Mouse (Mus musculus): ENCODE results near the gene Scimp. TPM values are rescaled to one million over a fixed set of nuclear protein-coding genes. Genes with fewer than 3 reads are reported as not detected.
"Not testable (repeated sequence)": the region's sequence is repeated elsewhere in the genome, so short reads cannot be mapped to it uniquely, and the experiment has no call there.

The Scimp gene
- polyA plus RNA-seq, 1 experiment from 2014 or later = not detected

DNA sequence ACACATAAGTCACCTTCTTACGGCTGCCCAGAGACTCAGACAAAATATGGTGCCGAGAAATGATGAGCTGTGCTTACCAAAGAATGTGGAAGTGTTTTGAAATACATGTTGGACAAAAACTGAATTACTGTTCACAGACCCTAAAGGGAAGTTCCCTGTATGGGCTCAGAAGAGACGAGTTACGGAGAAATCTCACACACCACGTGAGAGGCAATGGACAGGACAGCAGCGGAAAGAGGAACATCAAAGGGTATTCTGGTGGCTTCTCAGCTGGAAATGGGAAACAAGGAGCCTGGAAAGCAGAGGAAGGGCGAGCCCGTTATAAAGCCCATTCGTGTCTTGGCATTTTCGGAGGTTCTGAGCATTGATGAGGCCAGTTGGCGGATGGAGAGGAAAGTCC, 25.3 kb downstream of the Scimp start:
- H3K9ac ChIP-seq = no peak overlapping the region
- H3K36me3 ChIP-seq = no peaks in the 10 kb centered on the region
- no peaks in the 10 kb centered on the region for H3K27me3 ChIP-seq
- H3K9me3 ChIP-seq = no peaks in the 10 kb centered on the region
- H3K4me2 ChIP-seq = no peak overlapping the region
- H3K27ac ChIP-seq (replicated peaks) = no peak overlapping the region
- no peak for ATAC-seq (ENCODE audit: low read depth)
- H3K4me1 ChIP-seq (replicated peaks) = no peaks in the 10 kb centered on the region
- no peak overlapping the region for H3K4me3 ChIP-seq
- 66% methylated on average over 11 of the region's 11 CpGs for WGBS

DNA sequence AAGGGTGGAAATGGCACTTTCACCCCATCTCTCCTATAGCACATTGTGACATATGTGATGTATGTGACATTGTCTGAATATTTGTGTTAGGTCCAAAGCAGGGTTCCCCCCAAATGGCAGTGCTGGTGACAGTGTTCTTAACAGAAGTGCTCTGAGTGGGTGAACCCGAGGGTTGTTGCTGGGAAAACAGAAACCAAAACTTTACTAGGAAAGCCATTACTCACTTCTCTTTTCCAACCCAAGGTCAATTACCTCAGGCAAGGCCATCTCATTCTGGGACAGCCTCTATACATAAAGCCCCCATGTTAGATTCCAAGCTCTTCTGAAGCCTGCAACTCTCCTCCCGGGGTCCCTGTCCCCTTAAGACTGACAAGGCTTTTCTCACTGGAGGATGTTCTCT, 26.5 kb downstream of the Scimp start:
- no peak overlapping the region for H3K9ac ChIP-seq
- H3K9me3 ChIP-seq = no peaks in the 10 kb centered on the region
- H3K4me1 ChIP-seq (replicated peaks) = no peaks in the 10 kb centered on the region
- H3K36me3 ChIP-seq = no peaks in the 10 kb centered on the region
- no peak overlapping the region for H3K4me2 ChIP-seq
- H3K4me3 ChIP-seq = no peak overlapping the region
- H3K27me3 ChIP-seq = no peaks in the 10 kb centered on the region
- H3K27ac ChIP-seq (replicated peaks) = no peak overlapping the region
- WGBS = 77% methylated on average over 2 of the region's 2 CpGs
- no peak for ATAC-seq (ENCODE audit: low read depth)

DNA sequence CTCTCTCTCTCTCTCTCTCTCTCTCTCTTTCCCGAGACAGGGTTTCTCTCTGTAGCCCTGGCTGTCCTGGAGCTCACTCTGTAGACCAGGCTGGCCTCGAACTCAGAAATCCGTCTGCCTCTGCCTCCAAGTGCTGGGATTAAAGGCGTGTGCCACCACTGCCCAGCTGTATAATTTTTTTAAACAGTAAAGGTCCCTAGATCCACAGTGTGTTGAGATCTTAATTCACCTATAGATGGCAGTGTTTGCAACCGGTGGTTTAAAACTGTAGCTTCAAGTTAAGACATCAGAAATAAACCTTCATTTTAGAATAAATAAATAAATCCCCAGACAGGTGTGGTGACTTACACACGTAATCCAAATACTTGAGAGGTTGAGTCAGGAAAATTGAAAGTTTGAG, 34.3 kb downstream of the Scimp start:
- H3K27me3 ChIP-seq; H3K4me3 ChIP-seq; H3K9me3 ChIP-seq; H3K4me2 ChIP-seq; H3K4me1 ChIP-seq (replicated peaks); H3K27ac ChIP-seq (replicated peaks); H3K9ac ChIP-seq; ATAC-seq (ENCODE audit: low read depth): not testable (repeated sequence)
- peaks cover 20% of the 10 kb centered on the region for H3K36me3 ChIP-seq
- WGBS = 27% methylated on average over 5 of the region's 6 CpGs

DNA sequence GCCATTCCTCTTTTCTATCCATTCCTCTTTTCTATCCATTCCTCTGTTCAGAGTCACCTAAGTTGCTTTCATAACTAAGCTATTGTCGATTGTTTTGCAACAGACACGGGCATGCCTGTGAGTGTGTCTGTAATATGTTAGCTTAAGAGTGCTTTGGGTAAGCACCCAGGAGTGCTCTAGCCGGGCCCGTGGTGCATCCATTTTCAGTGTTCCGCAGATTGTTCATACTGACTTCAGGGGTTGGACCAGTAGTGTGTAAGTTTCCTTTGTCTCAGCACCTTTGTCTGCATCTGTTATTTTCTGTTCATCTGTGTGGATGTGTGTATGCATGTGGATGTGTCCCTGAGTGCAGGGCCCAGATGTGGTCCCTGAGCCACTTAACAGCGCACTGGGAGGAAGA, 34.8 kb downstream of the Scimp start:
- H3K4me2 ChIP-seq = no peak overlapping the region
- peaks cover 5% of the 10 kb centered on the region for H3K4me1 ChIP-seq (replicated peaks)
- no peaks in the 10 kb centered on the region for H3K27me3 ChIP-seq
- no peak overlapping the region for H3K27ac ChIP-seq (replicated peaks)
- peaks cover 23% of the 10 kb centered on the region for H3K36me3 ChIP-seq
- 80% methylated on average over 6 of the region's 6 CpGs for WGBS
- H3K9ac ChIP-seq = no peak overlapping the region
- H3K4me3 ChIP-seq = no peak overlapping the region
- H3K9me3 ChIP-seq = no peaks in the 10 kb centered on the region
- 0 out of 2 replicates have a peak, but pooled peaks have one; percentile 63 for ATAC-seq (ENCODE audit: low read depth)

DNA sequence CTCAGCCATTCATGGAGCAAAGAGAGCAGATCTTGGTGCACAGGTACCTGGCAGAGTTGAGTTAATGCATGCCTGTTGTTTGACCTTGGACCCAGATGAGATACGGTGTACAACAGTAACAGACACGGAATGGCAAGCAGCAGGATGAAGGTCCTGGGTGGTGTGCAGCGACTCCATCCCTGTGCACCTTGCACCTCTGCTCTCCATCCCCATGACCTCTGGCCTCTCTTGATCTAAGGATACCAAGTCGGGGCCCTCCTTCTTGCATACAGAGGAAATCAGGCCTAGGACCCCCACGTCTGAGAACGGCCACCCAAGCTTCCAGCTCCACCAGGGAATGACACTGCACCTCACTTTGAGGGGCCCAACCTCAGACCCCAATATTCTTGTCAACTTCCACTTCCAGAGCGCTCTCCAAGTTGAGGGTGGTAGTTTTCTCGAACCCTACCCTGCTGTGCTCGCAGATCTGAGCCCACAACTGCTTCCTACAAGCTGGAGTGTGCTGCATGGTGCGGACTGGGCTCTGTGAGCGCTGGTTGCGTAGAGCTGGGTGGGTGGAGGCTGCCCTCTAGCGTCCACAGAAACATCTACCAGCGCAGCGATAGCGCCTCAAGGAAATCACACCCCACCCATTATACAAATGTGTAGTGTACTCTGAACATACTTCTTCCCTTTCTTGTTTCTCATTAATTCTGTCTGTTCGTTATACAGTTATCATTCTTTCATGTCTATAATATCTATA, 35.4 kb downstream of the Scimp start:
- peaks cover 29% of the 10 kb centered on the region for H3K36me3 ChIP-seq
- no peaks in the 10 kb centered on the region for H3K9me3 ChIP-seq
- no peak overlapping the region for H3K27ac ChIP-seq (replicated peaks)
- no peak overlapping the region for H3K4me2 ChIP-seq
- ATAC-seq (ENCODE audit: low read depth) = peak; percentile 92
- no peaks in the 10 kb centered on the region for H3K27me3 ChIP-seq
- peaks cover 5% of the 10 kb centered on the region for H3K4me1 ChIP-seq (replicated peaks)
- WGBS = 33% methylated on average over 17 of the region's 17 CpGs
- H3K9ac ChIP-seq = 0 out of 2 replicates have a peak overlapping the region, but pooled peaks have one; percentile 12
- no peak overlapping the region for H3K4me3 ChIP-seq

DNA sequence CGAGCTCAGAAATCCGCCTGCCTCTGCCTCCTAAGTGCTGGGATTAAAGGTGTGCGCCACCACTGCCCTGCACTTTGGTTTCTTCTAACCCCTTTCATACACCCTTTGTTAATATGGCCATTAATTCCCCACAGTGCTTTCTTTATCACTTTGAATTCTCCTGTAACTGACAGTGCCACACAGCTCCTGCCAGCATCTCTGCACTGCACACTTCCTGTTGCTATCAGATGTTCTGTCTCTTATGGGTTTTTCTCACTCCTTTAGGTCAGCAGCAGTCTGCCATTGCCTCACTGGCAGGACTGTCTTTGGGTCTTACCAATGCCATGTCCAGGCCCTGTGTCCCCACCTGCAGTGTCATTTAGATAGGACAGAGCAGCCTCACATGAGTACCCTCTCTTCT, 41.6 kb downstream of the Scimp start:
- Histone ChIP-seq H3K4me3 (no peak overlapping the region), H3K9me3 (no peaks in the 10 kb centered on the region), H3K36me3 (peaks cover 53% of the 10 kb centered on the region), H3K9ac (no peak overlapping the region), H3K27ac (replicated peaks) (no peak overlapping the region), H3K4me1 (replicated peaks) (peaks cover 2% of the 10 kb centered on the region), H3K27me3 (no peaks in the 10 kb centered on the region), H3K4me2 (no peak overlapping the region)
- ATAC-seq (ENCODE audit: low read depth) = no peak
- WGBS = 96% methylated on average over 3 of the region's 3 CpGs

DNA sequence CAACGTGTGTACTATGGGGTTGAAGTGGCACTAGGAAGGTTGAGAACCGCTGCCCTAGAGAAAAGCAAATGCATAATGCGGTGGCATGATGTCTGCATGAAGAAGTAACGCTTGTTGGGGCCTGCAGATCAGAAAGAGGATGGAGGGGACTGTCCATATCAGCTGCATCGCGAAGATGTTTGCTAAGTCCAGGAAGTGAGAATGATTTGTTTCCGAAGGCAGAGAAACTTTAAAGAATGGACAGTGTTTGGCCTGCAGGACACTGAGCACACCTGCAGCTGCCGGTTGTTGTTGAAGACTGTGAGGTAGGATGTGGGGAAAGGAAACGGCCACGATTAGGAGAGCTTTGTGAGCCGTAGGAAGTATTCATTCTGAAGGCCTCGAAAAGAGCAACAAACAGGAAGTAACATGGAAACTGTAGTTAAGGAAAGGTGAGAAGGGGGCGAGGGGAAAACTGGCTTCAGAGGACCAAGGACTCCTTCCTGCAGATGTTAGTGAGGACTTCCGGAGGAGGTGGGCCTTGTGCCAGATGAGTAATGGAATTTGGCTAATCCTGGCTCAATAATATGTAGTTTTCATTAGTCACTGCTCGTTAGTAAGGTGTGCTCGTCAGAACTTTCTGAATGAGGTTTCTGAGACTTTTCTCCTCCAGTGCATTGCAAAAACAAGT, 46.5 kb downstream of the Scimp start:
- peak overlapping the region; percentile 74; the same call in 1 of the 2 replicates for H3K4me2 ChIP-seq
- H3K9ac ChIP-seq = no peak overlapping the region
- no peaks in the 10 kb centered on the region for H3K9me3 ChIP-seq
- H3K27me3 ChIP-seq = no peaks in the 10 kb centered on the region
- H3K4me1 ChIP-seq (replicated peaks) = peaks cover 23% of the 10 kb centered on the region
- no peak overlapping the region for H3K27ac ChIP-seq (replicated peaks)
- peaks cover 13% of the 10 kb centered on the region for H3K36me3 ChIP-seq
- H3K4me3 ChIP-seq = no peak overlapping the region
- 90% methylated on average over 16 of the region's 16 CpGs for WGBS
- ATAC-seq (ENCODE audit: low read depth) = no peak

DNA sequence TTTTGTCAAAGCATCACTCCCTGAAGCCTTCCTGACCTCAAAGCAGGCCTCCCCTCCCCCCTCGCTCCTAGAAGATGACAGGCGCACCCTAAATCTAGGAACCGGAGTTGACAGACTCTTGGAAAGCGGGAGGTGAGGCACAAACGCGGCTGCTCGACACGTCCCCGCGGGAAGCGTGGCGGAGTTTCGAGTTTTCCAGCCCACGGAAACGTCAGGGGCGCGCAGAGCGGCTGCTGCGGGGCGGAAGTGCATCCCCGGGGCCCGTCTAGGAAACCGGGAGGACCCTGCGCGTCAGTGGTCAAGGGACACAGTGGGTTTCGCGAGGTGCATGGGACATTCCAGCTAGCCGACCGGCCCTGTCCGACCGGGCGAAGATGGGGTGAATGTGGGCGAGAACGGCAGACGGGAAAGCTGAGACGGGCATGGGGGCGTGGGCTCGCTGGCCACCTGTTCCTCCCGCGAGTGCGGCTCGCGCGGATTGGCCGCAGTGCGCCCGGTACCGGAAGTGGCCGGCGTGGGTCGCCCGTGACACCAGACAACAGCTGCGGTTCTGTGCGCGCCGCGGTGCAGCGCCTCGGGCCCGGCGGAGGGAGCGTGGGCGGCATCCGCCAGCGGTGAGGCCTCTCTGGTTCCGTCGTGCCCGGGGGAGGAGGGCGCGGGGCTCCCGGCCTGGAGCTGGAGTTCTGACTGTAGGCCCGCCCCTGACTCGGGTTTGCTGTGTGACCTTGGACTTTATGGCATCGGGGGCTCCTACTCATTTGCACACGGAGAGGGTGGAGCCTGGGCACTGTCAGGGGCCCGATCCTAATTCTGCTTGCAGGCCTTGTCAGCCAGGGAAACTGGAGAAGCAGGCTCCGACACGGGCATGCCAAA, 48.2 kb downstream of the Scimp start, which contains the start of gene Zfp3:
Zfp3 (plus strand) TSS at position 274 of the 873 bp plus-strand sequence.
- peak within 1 kb of the TSS; percentile 79 for H3K27ac ChIP-seq (replicated peaks)
- peaks cover 23% of the 10 kb centered on the region for H3K4me1 ChIP-seq (replicated peaks)
- no peaks in the 10 kb centered on the region for H3K9me3 ChIP-seq
- H3K4me3 ChIP-seq = peak within 1 kb of the TSS; percentile 69
- ATAC-seq (ENCODE audit: low read depth) = peak; percentile 87
- no peaks in the 10 kb centered on the region for H3K27me3 ChIP-seq
- H3K9ac ChIP-seq = peak within 1 kb of the TSS; percentile 89
- peaks cover 11% of the 10 kb centered on the region for H3K36me3 ChIP-seq
- H3K4me2 ChIP-seq = peak within 1 kb of the TSS; percentile 74
- under 1% methylated on average over 68 of the region's 78 CpGs for WGBS

DNA sequence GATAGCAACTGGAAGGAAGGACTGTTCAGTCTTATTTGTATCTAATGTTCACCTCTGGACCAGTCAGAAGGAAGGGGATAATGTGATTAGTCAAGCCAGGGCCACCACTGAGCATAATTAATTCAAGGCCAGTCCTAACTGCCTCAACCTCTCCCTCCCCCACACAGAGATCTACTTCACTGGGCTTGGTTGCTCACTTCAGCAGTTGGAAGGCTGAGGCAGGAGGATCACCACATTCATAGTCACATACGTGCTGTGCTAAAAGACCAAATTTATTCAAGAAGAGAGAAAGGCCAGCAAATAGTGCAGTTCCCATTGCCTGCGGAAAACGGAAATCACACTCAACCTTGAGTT, 48.8 kb downstream of the Scimp start:
- H3K36me3 ChIP-seq = peaks cover 11% of the 10 kb centered on the region
- peak overlapping the region; percentile 74 for H3K4me2 ChIP-seq
- WGBS = 34% methylated on average over 3 of the region's 3 CpGs
- H3K27ac ChIP-seq (replicated peaks) = peak overlapping the region; percentile 79
- H3K4me3 ChIP-seq = peak overlapping the region; percentile 69
- H3K9ac ChIP-seq = peak overlapping the region; percentile 89
- H3K27me3 ChIP-seq = no peaks in the 10 kb centered on the region
- no peaks in the 10 kb centered on the region for H3K9me3 ChIP-seq
- peak; percentile 44 for ATAC-seq (ENCODE audit: low read depth)
- peaks cover 23% of the 10 kb centered on the region for H3K4me1 ChIP-seq (replicated peaks)

DNA sequence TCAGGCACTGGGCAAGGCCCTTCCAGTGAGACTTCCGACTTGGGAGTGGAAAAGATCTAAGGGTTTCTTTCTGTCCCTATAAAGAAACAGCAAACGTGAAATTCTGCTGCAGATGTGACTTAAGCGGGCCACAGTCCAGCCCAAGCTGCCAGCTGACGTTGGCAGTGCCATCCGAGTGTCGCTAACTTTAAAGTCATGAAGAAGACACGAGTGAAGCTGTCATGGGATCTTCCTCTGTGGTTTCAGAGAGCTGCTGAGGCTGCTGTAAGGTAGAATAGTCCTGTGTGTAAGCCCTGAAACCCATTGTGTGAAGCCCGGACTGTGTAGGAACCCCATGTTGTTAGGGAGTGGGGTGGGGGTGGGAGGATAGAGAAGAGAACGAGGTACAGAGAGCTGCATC, 49.7 kb downstream of the Scimp start:
- Histone ChIP-seq H3K9ac (no peak overlapping the region), H3K4me2 (no peak overlapping the region)

DNA sequence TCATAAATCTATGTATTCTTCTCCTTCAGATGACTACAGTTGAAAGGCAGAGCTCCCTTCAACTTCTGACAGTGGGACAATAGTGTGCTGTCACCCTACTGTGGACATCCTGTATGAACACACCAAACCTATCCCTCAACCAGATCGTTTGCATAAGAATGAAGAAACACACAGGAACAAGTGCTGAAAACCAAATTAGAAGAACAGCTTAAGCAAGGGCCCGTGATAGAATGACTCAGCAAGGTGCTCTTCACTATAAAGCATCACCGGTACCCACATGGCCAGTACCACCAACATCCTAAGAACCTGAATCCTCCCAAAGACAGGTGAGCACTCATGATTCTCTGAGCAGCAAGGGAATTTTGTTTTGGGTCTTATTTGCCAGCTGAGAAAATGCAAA, 51.9 kb downstream of the Scimp start:
- H3K27ac ChIP-seq (replicated peaks); H3K9me3 ChIP-seq; H3K9ac ChIP-seq; H3K4me2 ChIP-seq; ATAC-seq (ENCODE audit: low read depth); H3K36me3 ChIP-seq; H3K27me3 ChIP-seq; H3K4me3 ChIP-seq: not testable (repeated sequence)
- peaks cover 17% of the 10 kb centered on the region for H3K4me1 ChIP-seq (replicated peaks)
- WGBS = 70% methylated on average over 3 of the region's 3 CpGs

More for the DNA sequence above, 49.7 kb downstream of the Scimp start:
- Histone ChIP-seq H3K36me3 (peaks cover 2% of the 10 kb centered on the region), H3K4me3 (no peak overlapping the region), H3K4me1 (replicated peaks) (peaks cover 23% of the 10 kb centered on the region), H3K27me3 (no peaks in the 10 kb centered on the region), H3K27ac (replicated peaks) (no peak overlapping the region), H3K9me3 (no peaks in the 10 kb centered on the region)
- ATAC-seq (ENCODE audit: low read depth) = no peak
- 84% methylated on average over 9 of the region's 9 CpGs for WGBS

DNA sequence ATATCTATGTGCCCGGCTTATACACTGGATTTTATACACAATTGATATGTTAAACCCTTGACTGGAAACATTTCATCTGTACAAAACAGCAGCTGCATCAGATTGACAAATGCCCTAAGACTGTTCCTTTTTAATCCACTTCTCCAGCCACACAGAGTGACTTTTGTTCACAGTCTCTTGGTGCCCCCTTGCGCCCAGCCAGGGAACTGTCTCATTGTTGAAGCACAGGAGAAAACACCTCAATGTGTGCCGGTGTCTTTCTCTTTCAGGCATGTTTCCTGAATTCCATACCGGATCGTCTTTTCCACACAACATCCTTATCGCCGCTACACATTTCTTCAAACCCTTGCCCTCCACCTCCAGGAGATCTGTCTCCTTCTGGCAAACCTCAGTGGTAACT, 56.7 kb downstream of the Scimp start:
- peaks cover 3% of the 10 kb centered on the region; the same call in 1 of the 2 replicates for H3K27me3 ChIP-seq
- H3K9me3 ChIP-seq = no peaks in the 10 kb centered on the region
- no peak overlapping the region for H3K4me3 ChIP-seq
- H3K27ac ChIP-seq (replicated peaks) = no peak overlapping the region
- WGBS = 13% methylated on average over 7 of the region's 7 CpGs
- no peak overlapping the region for H3K4me2 ChIP-seq
- H3K36me3 ChIP-seq = no peaks in the 10 kb centered on the region
- peak; percentile 61; the same call in 1 of the 2 replicates for ATAC-seq (ENCODE audit: low read depth)
- peak overlapping the region; percentile 62 for H3K9ac ChIP-seq
- H3K4me1 ChIP-seq (replicated peaks) = no peaks in the 10 kb centered on the region

Data from neural tube, embryonic 13.5 days (tissue).